Mouse (Mus musculus) heart, adult 18-20 months (tissue): ENCODE results near the gene Rorc. TPM values are rescaled to one million over a fixed set of nuclear protein-coding genes. Genes with fewer than 3 reads are reported as not detected.

Source experiments
- DNase-seq, 2 experiments: peaks; one replicate each; pipeline ENCODE4 v3.0.0; 2021 to 2022; ENCODE audit warnings: mixed read lengths in 1 of 2
- long read RNA-seq, 2 experiments: library from polyadenylated mRNA; stranded (forward); transcript quantifications; one replicate each; pipeline ENCODE4 v2.0.0; 2021
- total RNA-seq, 2 experiments: library from RNA; stranded (reverse); gene quantifications; 2 replicates each; pipeline ENCODE4 v1.2.3; 2021

The Rorc gene
- total RNA-seq: 10 to 100 TPM; 50.4 to 62.8 TPM
- long read RNA-seq, experiment 1, transcript Rorc-201 (11 exons, 2,136 nt): major isoform, 43 of 87 reads
- long read RNA-seq, experiment 1, partial matches to known transcripts: 41 of 87 reads
- long read RNA-seq, experiment 1, other reads (novel, unspliced or antisense): 3 of 87 reads
- long read RNA-seq, experiment 2, transcript Rorc-201 (11 exons, 2,136 nt): major isoform, 18 of 49 reads
- long read RNA-seq, experiment 2, partial matches to known transcripts: 28 of 49 reads
- long read RNA-seq, experiment 2, other reads (novel, unspliced or antisense): 3 of 49 reads

GRCm38 (mm10) chr3:94372641-94373040 is at the start of gene Rorc:
Gene Rorc, plus strand, starts transcription at chr3:94372794.
- DNase-seq: peak; percentile 56 to 75

GRCm38 (mm10) chr3:94328681-94329080 is 43.9 kb upstream of the Rorc start:
- DNase-seq: no peak

GRCm38 (mm10) chr3:94334442-94334841 is 38.2 kb upstream of the Rorc start:
- no peak for DNase-seq

GRCm38 (mm10) chr3:94338522-94338921 is 34.1 kb upstream of the Rorc start:
- no peak for DNase-seq

GRCm38 (mm10) chr3:94341959-94342422 is 30.6 kb upstream of the Rorc start, which contains the start of gene Them5:
Gene Them5, plus strand, starts transcription at chr3:94342099.
- DNase-seq: peak in 1 of 2 experiments; percentile 2

- no peak for DNase-seq
Measured at GRCm38 (mm10) chr3:94342552-94342951, 30.0 kb upstream of the Rorc start.

GRCm38 (mm10) chr3:94344182-94344581 is 28.4 kb upstream of the Rorc start:
- no peak for DNase-seq

GRCm38 (mm10) chr3:94344897-94345296 is 27.7 kb upstream of the Rorc start:
- no peak for DNase-seq

- DNase-seq: no peak
Measured at GRCm38 (mm10) chr3:94348146-94348545, 24.4 kb upstream of the Rorc start.

- no peak for DNase-seq
Measured at GRCm38 (mm10) chr3:94360812-94361211, 11.8 kb upstream of the Rorc start.

GRCm38 (mm10) chr3:94362138-94362537 is 10.5 kb upstream of the Rorc start, which contains the start of gene C2cd4d:
Gene C2cd4d, plus strand, starts transcription at chr3:94362438.
- no peak for DNase-seq

GRCm38 (mm10) chr3:94363291-94364153 is 9.1 kb upstream of the Rorc start:
- peak; percentile 25 to 44 for DNase-seq

- DNase-seq: no peak
Measured at GRCm38 (mm10) chr3:94364154-94364526, 8.5 kb upstream of the Rorc start.

GRCm38 (mm10) chr3:94366761-94367160 is 5.8 kb upstream of the Rorc start:
- peak; percentile 66 to 86 for DNase-seq

GRCm38 (mm10) chr3:94367511-94367910 is 5.1 kb upstream of the Rorc start:
- DNase-seq: no peak

- no peak for DNase-seq
Measured at GRCm38 (mm10) chr3:94368631-94369030, 4.0 kb upstream of the Rorc start.

- no peak for DNase-seq
Measured at GRCm38 (mm10) chr3:94369709-94370108, 2.9 kb upstream of the Rorc start.

- peak; percentile 85 to 89 for DNase-seq
Measured at GRCm38 (mm10) chr3:94371637-94372036, 957 bp upstream of the Rorc start.

- DNase-seq: peak; percentile 6 to 15
Measured at GRCm38 (mm10) chr3:94372038-94372437, 556 bp upstream of the Rorc start.

- no peak for DNase-seq
Measured at GRCm38 (mm10) chr3:94373090-94373489, 496 bp downstream of the Rorc start.

GRCm38 (mm10) chr3:94373597-94374011 is 1.0 kb downstream of the Rorc start:
- DNase-seq: peak in 1 of 2 experiments; percentile 19

- no peak for DNase-seq
Measured at GRCm38 (mm10) chr3:94374636-94375035, 2.0 kb downstream of the Rorc start.

- DNase-seq: no peak
Measured at GRCm38 (mm10) chr3:94375146-94375545, 2.6 kb downstream of the Rorc start.
